Mouse (Mus musculus) forebrain, embryonic 14.5 days (tissue): ENCODE measurements around the gene Armh3. TPM values are rescaled to one million over a fixed set of nuclear protein-coding genes. Genes with fewer than 3 reads are reported as not detected.

Experiments
- ATAC-seq: fragments of 200-750 bp; cut with Nextera tagmentation; 2 replicates; pipeline ENCODE4 v1.8.0; 2017; ENCODE audit warnings: mild to moderate bottlenecking, moderate library complexity
- DNase-seq: peaks from one replicate; pipeline ENCODE4 v3.0.0-alpha.2; 2015; ENCODE audit warnings: low spot score
- H3K27ac ChIP-seq: fragments of 300-500 bp; sonication (generic); 2 replicates; pipeline ENCODE4 v1.5.1; 2014; ENCODE audit warnings: low read depth, mild to moderate bottlenecking, control low read depth, low read length, moderate library complexity
- H3K27me3 ChIP-seq: fragments of 300-500 bp; sonication (generic); replicated peaks from 2 replicates; pipeline ENCODE4 v1.6.1; 2014; ENCODE audit warnings: low read length, control low read depth, mixed read lengths; ENCODE audit not compliant: control insufficient read depth, insufficient read depth
- H3K36me3 ChIP-seq: fragments of 300-500 bp; sonication (generic); 2 replicates; pipeline ENCODE4 v1.6.1; 2014; ENCODE audit warnings: low read length, control low read depth; ENCODE audit not compliant: control insufficient read depth, insufficient read depth
- H3K4me1 ChIP-seq: fragments of 300-500 bp; sonication (generic); 2 replicates; pipeline ENCODE4 v1.6.1; 2014; ENCODE audit warnings: antibody characterized with exemption, low read length, control low read depth; ENCODE audit not compliant: control insufficient read depth, insufficient read depth
- H3K4me2 ChIP-seq: fragments of 300-500 bp; sonication (generic); 2 replicates; pipeline ENCODE4 v1.6.1; 2014; ENCODE audit warnings: mild to moderate bottlenecking, control low read depth, low read length
- H3K4me3 ChIP-seq: fragments of 300-500 bp; sonication (generic); 2 replicates; pipeline ENCODE4 v1.5.1; 2014; ENCODE audit warnings: low read depth, low read length, control low read depth
- H3K9ac ChIP-seq: fragments of 300-500 bp; sonication (generic); 2 replicates; pipeline ENCODE4 v1.6.1; 2014; ENCODE audit warnings: mild to moderate bottlenecking, low read length, control low read depth, moderate library complexity
- H3K9me3 ChIP-seq: fragments of 300-500 bp; sonication (generic); replicated peaks from 2 replicates; pipeline ENCODE4 v1.6.1; 2016; ENCODE audit warnings: low read length, control low read depth, mixed read lengths; ENCODE audit not compliant: control insufficient read depth
- WGBS: fragments of 180-500 bp; shearing (Covaris S2); extraction: QIAGEN DNeasy Blood & Tissue Kit; methylation state at CpG from one replicate; pipeline ENCODE4 v1.1.7; 2014; 5-methylcytosine and 5-hydroxymethylcytosine counted together
- polyA plus RNA-seq: library from polyadenylated mRNA; unstranded; fragments of >200 nt; fragmentation: Nextera tagmentation; extraction: Ambion mirVana; gene quantifications from 2 replicates; pipeline ENCODE4 v1.2.1, GENCODE M21; 2014

Gene Armh3
- polyA plus RNA-seq, 1 experiment from 2014 or later: 17.0 TPM

GRCm38 (mm10) chr19:45781676-45782075 is 216.6 kb downstream of the Armh3 start:
- Histone ChIP-seq H3K9ac (no peak overlapping the region), H3K27me3 (no peaks in the 10 kb centered on the region), H3K4me3 (peak overlapping the region; percentile 100), H3K4me1 (peaks cover 21% of the 10 kb centered on the region), H3K36me3 (peaks cover 41% of the 10 kb centered on the region), H3K4me2 (peak overlapping the region; percentile 55), H3K9me3 (no peaks in the 10 kb centered on the region), H3K27ac (no peak overlapping the region)
- WGBS: 62% methylated on average over 8 of the region's 8 CpGs
- DNase-seq (no peak), ATAC-seq (no peak)

GRCm38 (mm10) chr19:45780350-45780915 is 217.9 kb downstream of the Armh3 start:
- Histone ChIP-seq H3K27ac (no peak overlapping the region), H3K4me1 (peaks cover 21% of the 10 kb centered on the region), H3K27me3 (no peaks in the 10 kb centered on the region), H3K9me3 (no peaks in the 10 kb centered on the region), H3K36me3 (peaks cover 53% of the 10 kb centered on the region), H3K4me3 (no peak overlapping the region), H3K4me2 (peak overlapping the region; percentile 55), H3K9ac (peak overlapping the region; percentile 35; the same call in 1 of the 2 replicates)
- DNase-seq: no peak
- ATAC-seq: no peak
- WGBS: 90% methylated on average over 13 of the region's 13 CpGs

GRCm38 (mm10) chr19:45775486-45775885 is 222.8 kb downstream of the Armh3 start:
- 84% methylated on average over 2 of the region's 2 CpGs for WGBS
- Histone ChIP-seq H3K9ac (no peak overlapping the region), H3K36me3 (peaks cover 96% of the 10 kb centered on the region), H3K27ac (no peak overlapping the region), H3K4me3 (no peak overlapping the region), H3K4me1 (peaks cover 5% of the 10 kb centered on the region), H3K27me3 (no peaks in the 10 kb centered on the region), H3K9me3 (no peaks in the 10 kb centered on the region), H3K4me2 (no peak overlapping the region)
- no peak for DNase-seq
- ATAC-seq: no peak

- 90% methylated on average over 5 of the region's 5 CpGs for WGBS
- H3K4me1 ChIP-seq: no peaks in the 10 kb centered on the region
- H3K36me3 ChIP-seq: peaks cover 96% of the 10 kb centered on the region
- H3K9me3 ChIP-seq: no peaks in the 10 kb centered on the region
- DNase-seq (no peak), ATAC-seq (no peak)
- no peak overlapping the region for H3K9ac ChIP-seq
- no peaks in the 10 kb centered on the region for H3K27me3 ChIP-seq
- no peak overlapping the region for H3K4me2 ChIP-seq
- H3K4me3 ChIP-seq: no peak overlapping the region
- no peak overlapping the region for H3K27ac ChIP-seq
These were observed 226.8 kb downstream of the Armh3 start for GRCm38 (mm10) chr19:45771501-45771900.

Other genes starting within 250 kb of the Armh3 start
- 11.7 and 12.7 TPM in 2 replicates for gene Npm3, start 248.9 kb downstream of the Armh3 start, polyA plus RNA-seq
- gene Mgea5, start 214.7 kb downstream of the Armh3 start, polyA plus RNA-seq: 70.2 and 77.0 TPM in 2 replicates
- 4.6 and 6.8 TPM in 2 replicates for gene Kcnip2, start 182.4 kb downstream of the Armh3 start, polyA plus RNA-seq
- 0.98 and 1.4 TPM in 2 replicates for gene Hps6, start 5.0 kb upstream of the Armh3 start, polyA plus RNA-seq
- gene Pprc1, start 46.4 kb upstream of the Armh3 start, polyA plus RNA-seq: 24.1 and 29.8 TPM in 2 replicates
- 107 and 116 TPM in 2 replicates for gene Ldb1, start 46.7 kb upstream of the Armh3 start, polyA plus RNA-seq
- 67.2 and 73.6 TPM in 2 replicates for gene Nolc1, start 77.4 kb upstream of the Armh3 start, polyA plus RNA-seq
- not detected in 2 replicates for gene Elovl3, start 133.4 kb upstream of the Armh3 start, polyA plus RNA-seq
- gene Pitx3, start 149.8 kb upstream of the Armh3 start, polyA plus RNA-seq: not detected in 2 replicates
- gene Gbf1, start 154.0 kb upstream of the Armh3 start, polyA plus RNA-seq: 36.3 and 50.7 TPM in 2 replicates